Mouse (Mus musculus) C2C12 (cell line): Measurements from ENCODE around the gene Kdr.

Experiments used
- CTCF ChIP-seq: IDR thresholded peaks from one replicate; pipeline ENCODE4 v1.5.1; 2011; ENCODE audit not compliant: control insufficient read depth, insufficient read depth, insufficient read length
- MYOG ChIP-seq: IDR thresholded peaks from one replicate; pipeline ENCODE4 v1.6.1; 2011; ENCODE audit not compliant: control insufficient read depth, insufficient read length; ENCODE audit errors: extremely low read depth
- USF1 ChIP-seq: IDR thresholded peaks from one replicate; pipeline ENCODE4 v1.6.1; 2011; ENCODE audit warnings: low read depth, mild to moderate bottlenecking, control low read depth, moderate library complexity

- no peak for TF ChIP-seq MYOG
- TF ChIP-seq CTCF: no peak
- no peak for TF ChIP-seq USF1
Measured at GRCm38 (mm10) chr5:76025996-76026665, 47.9 kb upstream of the Kdr start.
